Mouse (Mus musculus) lung, postnatal 0 days (tissue): Measurements from ENCODE around the gene Ccdc39.

ENCODE experiments used
- CTCF ChIP-seq: IDR thresholded peaks from 2 replicates; pipeline ENCODE4 v1.5.1; 2016; ENCODE audit warnings: antibody characterized with exemption, mild to moderate bottlenecking
- EP300 ChIP-seq: IDR thresholded peaks from 2 replicates; pipeline ENCODE4 v1.6.1; 2016; ENCODE audit warnings: antibody characterized with exemption, mild to moderate bottlenecking, control low read depth

GRCm38 (mm10) chr3:33878661-33879060 is 34.6 kb upstream of the Ccdc39 start:
- TF ChIP-seq CTCF (no peak), EP300 (no peak)
